Comparison of ENCODE assay signal across 30 mouse cellular contexts in the genomic region with DNA sequence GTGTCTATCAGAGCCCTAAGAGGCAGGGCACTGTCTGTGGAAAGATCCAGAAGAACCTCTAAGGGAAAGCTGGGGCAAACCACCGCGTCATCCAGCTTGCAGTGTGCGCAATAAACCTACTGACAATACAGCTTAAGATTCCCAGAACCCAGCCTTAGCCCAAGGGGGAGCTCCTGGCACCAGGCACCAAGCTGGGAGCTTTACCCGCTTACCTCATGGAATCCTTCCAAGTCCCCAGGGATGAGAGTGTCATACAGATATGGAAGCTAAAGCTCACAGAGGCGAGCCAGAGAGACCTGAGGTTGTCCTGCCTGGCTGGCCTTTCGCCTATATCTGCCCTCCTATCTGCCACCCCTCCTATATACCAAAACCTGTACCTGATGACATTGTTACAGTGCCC. TPM values are rescaled to one million over a fixed set of nuclear protein-coding genes. Genes with fewer than 3 reads are reported as not detected.
DNase-seq lines count a peak whose midpoint lies in the region; ATAC-seq and TF ChIP-seq lines count a peak whose summit lies in the region.
"Had no signal": no experiment of that assay in that cellular context is flagged by ENCODE, and none has a peak within 500 bp of the region (broad histone marks: within the 10 kb centered on the region; RNA-seq: fewer than 3 reads in every experiment).

No protein-coding gene starts in this region.

- TF ChIP-seq EP300 in heart, postnatal 0 days (IDR thresholded peaks at IDR 0.05; ENCODE audit: low read depth), result no peak

- ATAC-seq in intestine, embryonic 14.5 days (replicated peaks; ENCODE audit: low FRiP score, low TSS enrichment, low read depth), result no peak
- no peak for ATAC-seq in intestine, postnatal 0 days
- ATAC-seq in heart, postnatal 0 days (ENCODE audit: insufficient read depth, low read depth), result peak; percentile 22
- no peak for ATAC-seq in stomach, embryonic 16.5 days (ENCODE audit: insufficient read depth, low FRiP score)
- ATAC-seq in megakaryocyte, adult 5-6 weeks (ENCODE audit: poor library complexity, severe bottlenecking), result no peak
- ATAC-seq: forebrain, embryonic 16.5 days; lung, postnatal 0 days had no signal

- no peaks in the 10 kb centered on the region for H3K27me3 ChIP-seq in intestine, embryonic 14.5 days (replicated peaks; ENCODE audit: control insufficient read depth, insufficient read depth, low read length)
- no peaks in the 10 kb centered on the region for H3K27me3 ChIP-seq in intestine, postnatal 0 days (replicated peaks; ENCODE audit: control insufficient read depth, insufficient read depth, low read length)
- peaks cover 5% of the 10 kb centered on the region; the same call in 1 of the 2 replicates for H3K27me3 ChIP-seq in heart, embryonic 10.5 days (ENCODE audit: insufficient read depth, poor library complexity, severe bottlenecking)
- 0 out of 2 replicates have a peak, but pooled peaks cover 5% of the 10 kb centered on the region for H3K27me3 ChIP-seq in heart, postnatal 0 days (ENCODE audit: control insufficient read depth, insufficient read depth, low read length)
- H3K27me3 ChIP-seq in stomach, embryonic 16.5 days (ENCODE audit: control insufficient read depth, insufficient read depth, low read length), result no peaks in the 10 kb centered on the region
- H3K27me3 ChIP-seq: embryonic facial prominence, embryonic 13.5 days had no signal

- no peak for DNase-seq in intestine, embryonic 14.5 days (ENCODE audit: low spot score)
- DNase-seq in heart, embryonic 10.5 days (ENCODE audit: low spot score), result no peak
- peak; percentile 56 for DNase-seq in heart, postnatal 0 days (ENCODE audit: low spot score)
- no peak for DNase-seq in right cerebral cortex, adult 18-20 months
- no peak for DNase-seq in thymus, postnatal 4 days
- DNase-seq: adrenal gland, postnatal 25 days; cerebellum, adult 11-12 months; cerebellum, postnatal 14 days; kidney, adult 8-10 months; kidney, postnatal 14 days; left cerebral cortex, postnatal 4 days; liver; midbrain, embryonic 14.5 days; right cerebral cortex, postnatal 25 days; thymus, postnatal 36 days had no signal

- no peak overlapping the region for H3K9ac ChIP-seq in intestine, embryonic 14.5 days (ENCODE audit: low read length)
- H3K9ac ChIP-seq in intestine, postnatal 0 days (ENCODE audit: low read depth, low read length), result no peak overlapping the region
- peak overlapping the region; percentile 44; the same call in 1 of the 2 replicates for H3K9ac ChIP-seq in heart, postnatal 0 days (replicated peaks; ENCODE audit: low read depth, low read length)
- H3K9ac ChIP-seq in stomach, embryonic 16.5 days (ENCODE audit: low read length), result 0 out of 2 replicates have a peak overlapping the region, but pooled peaks have one; percentile 7
- H3K9ac ChIP-seq: embryonic facial prominence, embryonic 13.5 days; hindbrain, embryonic 14.5 days had no signal

- 79% methylated on average over 6 of the region's 6 CpGs for WGBS in intestine, embryonic 14.5 days
- 86% methylated on average over 6 of the region's 6 CpGs for WGBS in intestine, postnatal 0 days
- WGBS in heart, embryonic 10.5 days, result 64% methylated on average over 6 of the region's 6 CpGs
- 41% methylated on average over 6 of the region's 6 CpGs for WGBS in heart, postnatal 0 days
- WGBS in stomach, embryonic 16.5 days, result 80% methylated on average over 6 of the region's 6 CpGs

- H3K4me3 ChIP-seq in intestine, embryonic 14.5 days (ENCODE audit: low read depth, low read length), result no peak overlapping the region
- H3K4me3 ChIP-seq in intestine, postnatal 0 days (ENCODE audit: low read depth, low read length), result no peak overlapping the region
- H3K4me3 ChIP-seq in heart, embryonic 10.5 days, result 0 out of 2 replicates have a peak overlapping the region, but pooled peaks have one; percentile 1
- H3K4me3 ChIP-seq in heart, postnatal 0 days (ENCODE audit: low read depth, low read length), result no peak overlapping the region; the same call in 1 of the 2 replicates
- no peak overlapping the region for H3K4me3 ChIP-seq in stomach, embryonic 16.5 days (replicated peaks; ENCODE audit: low read length)
- H3K4me3 ChIP-seq: embryonic facial prominence, embryonic 13.5 days; left cerebral cortex, adult 2 months; myocyte had no signal

- no peak for TF ChIP-seq CTCF in intestine, postnatal 0 days (IDR thresholded peaks at IDR 0.05; ENCODE audit: low read depth)
- TF ChIP-seq CTCF in heart, postnatal 0 days (IDR thresholded peaks at IDR 0.05; ENCODE audit: low read depth), result no peak

- no peaks in the 10 kb centered on the region for H3K9me3 ChIP-seq in intestine, embryonic 14.5 days (ENCODE audit: control insufficient read depth, low read length)
- no peaks in the 10 kb centered on the region for H3K9me3 ChIP-seq in intestine, postnatal 0 days (ENCODE audit: control insufficient read depth)
- no peaks in the 10 kb centered on the region for H3K9me3 ChIP-seq in heart, embryonic 10.5 days
- no peaks in the 10 kb centered on the region for H3K9me3 ChIP-seq in heart, postnatal 0 days (replicated peaks; ENCODE audit: control insufficient read depth, low read length)
- H3K9me3 ChIP-seq in stomach, embryonic 16.5 days (replicated peaks; ENCODE audit: control insufficient read depth, low read length), result no peaks in the 10 kb centered on the region
- H3K9me3 ChIP-seq: embryonic facial prominence, embryonic 13.5 days had no signal

- H3K4me2 ChIP-seq in intestine, embryonic 14.5 days (ENCODE audit: low read length), result no peak overlapping the region
- H3K4me2 ChIP-seq in intestine, postnatal 0 days (replicated peaks; ENCODE audit: low read depth), result no peak overlapping the region
- no peak overlapping the region for H3K4me2 ChIP-seq in heart, postnatal 0 days (ENCODE audit: low read depth, low read length)
- H3K4me2 ChIP-seq in stomach, embryonic 16.5 days (ENCODE audit: low read depth, low read length), result no peak overlapping the region
- H3K4me2 ChIP-seq: embryonic facial prominence, embryonic 13.5 days; hindbrain, embryonic 14.5 days had no signal

- peak overlapping the region; percentile 40; the same call in 1 of the 2 replicates for H3K27ac ChIP-seq in intestine, embryonic 14.5 days (ENCODE audit: low read depth)
- H3K27ac ChIP-seq in intestine, postnatal 0 days (ENCODE audit: low read depth, low read length), result no peak overlapping the region
- H3K27ac ChIP-seq in heart, embryonic 10.5 days, result peak overlapping the region; percentile 78
- H3K27ac ChIP-seq in heart, postnatal 0 days (ENCODE audit: low read depth), result peak overlapping the region; percentile 93
- peak overlapping the region; percentile 66; the same call in 1 of the 2 replicates for H3K27ac ChIP-seq in stomach, embryonic 16.5 days (ENCODE audit: low read length)
- H3K27ac ChIP-seq: embryonic facial prominence, embryonic 13.5 days; hindbrain, embryonic 14.5 days; left cerebral cortex, adult 2 months had no signal

- H3K4me1 ChIP-seq in intestine, embryonic 14.5 days (replicated peaks; ENCODE audit: control insufficient read depth, insufficient read depth, low read length), result peaks cover 27% of the 10 kb centered on the region
- no peaks in the 10 kb centered on the region for H3K4me1 ChIP-seq in intestine, postnatal 0 days (replicated peaks; ENCODE audit: control insufficient read depth, insufficient read depth, low read length)
- H3K4me1 ChIP-seq in heart, embryonic 10.5 days, result peaks cover 58% of the 10 kb centered on the region
- H3K4me1 ChIP-seq in heart, postnatal 0 days (ENCODE audit: control insufficient read depth, insufficient read depth), result peaks cover 45% of the 10 kb centered on the region
- peaks cover 21% of the 10 kb centered on the region for H3K4me1 ChIP-seq in stomach, embryonic 16.5 days (ENCODE audit: control insufficient read depth, insufficient read depth, low read length)
- H3K4me1 ChIP-seq: embryonic facial prominence, embryonic 13.5 days had no signal

- no peaks in the 10 kb centered on the region for H3K36me3 ChIP-seq in intestine, embryonic 14.5 days (ENCODE audit: control insufficient read depth, insufficient read depth, low read length)
- peaks cover 14% of the 10 kb centered on the region; the same call in 1 of the 2 replicates for H3K36me3 ChIP-seq in intestine, postnatal 0 days (ENCODE audit: control insufficient read depth, insufficient read depth)
- H3K36me3 ChIP-seq in heart, embryonic 10.5 days, result peaks cover 59% of the 10 kb centered on the region
- H3K36me3 ChIP-seq in heart, postnatal 0 days (replicated peaks; ENCODE audit: control insufficient read depth, insufficient read depth, low read length), result peaks cover 59% of the 10 kb centered on the region
- no peaks in the 10 kb centered on the region for H3K36me3 ChIP-seq in stomach, embryonic 16.5 days (ENCODE audit: control insufficient read depth, insufficient read depth, low read length)
- H3K36me3 ChIP-seq: embryonic facial prominence, embryonic 13.5 days had no signal

RNA-seq across cellular contexts. Expression of gene 9230112D13Rik, which starts 21.0 kb away (rescaled TPM):
- polyA plus RNA-seq in intestine, embryonic 14.5 days (2014; fragmentation: Nextera tagmentation; extraction: Ambion mirVana), result not detected in 2 replicates
- not detected in 2 replicates for polyA plus RNA-seq in intestine, postnatal 0 days (2015; fragmentation: Nextera tagmentation; extraction: Ambion mirVana)
- polyA plus RNA-seq in heart, embryonic 10.5 days (2016; fragmentation: Nextera tagmentation; extraction: Ambion mirVana), result not detected in 2 replicates
- not detected in 2 replicates for total RNA-seq in heart, postnatal 0 days (2014; rRNA removed; ENCODE audit: low replicate concordance)
- not detected in 2 replicates for polyA plus RNA-seq in heart, postnatal 0 days (2015; fragmentation: Nextera tagmentation; extraction: Ambion mirVana)
- not detected in 2 replicates for polyA plus RNA-seq in stomach, embryonic 16.5 days (2015; fragmentation: Nextera tagmentation; extraction: Ambion mirVana)
- total RNA-seq in megakaryocyte, adult 5-6 weeks (2015), result not detected in 2 replicates
- not detected in 2 replicates for total RNA-seq in megakaryocyte, adult 5-6 weeks (2017)
- total RNA-seq: adrenal gland, postnatal 25 days; layer of hippocampus, adult 8-10 months; left cerebral cortex, adult 2 months; left cerebral cortex, postnatal 4 days; megakaryocyte progenitor cell, adult 5-6 weeks had no signal
- polyA plus RNA-seq: embryonic facial prominence, embryonic 13.5 days; forebrain, embryonic 16.5 days; hindbrain, embryonic 14.5 days; liver, embryonic 16.5 days; lung, postnatal 0 days; midbrain, embryonic 14.5 days; myocyte; neural tube, embryonic 14.5 days; testis, adult 2 months had no signal

RNA-seq across cellular contexts. Expression of gene Bmpr1a, which starts 40.5 kb away (rescaled TPM):
- 56.7 and 56.8 TPM in 2 replicates for polyA plus RNA-seq in intestine, embryonic 14.5 days (2014; fragmentation: Nextera tagmentation; extraction: Ambion mirVana)
- polyA plus RNA-seq in intestine, postnatal 0 days (2015; fragmentation: Nextera tagmentation; extraction: Ambion mirVana), result 18.8 and 19.3 TPM in 2 replicates
- 48.0 and 48.9 TPM in 2 replicates for polyA plus RNA-seq in heart, embryonic 10.5 days (2016; fragmentation: Nextera tagmentation; extraction: Ambion mirVana)
- 99.5 and 130 TPM in 2 replicates for total RNA-seq in heart, postnatal 0 days (2014; rRNA removed; ENCODE audit: low replicate concordance)
- 37.2 and 38.6 TPM in 2 replicates for polyA plus RNA-seq in heart, postnatal 0 days (2015; fragmentation: Nextera tagmentation; extraction: Ambion mirVana)
- polyA plus RNA-seq in stomach, embryonic 16.5 days (2015; fragmentation: Nextera tagmentation; extraction: Ambion mirVana), result 22.4 and 22.9 TPM in 2 replicates
- 2.5 and 3.2 TPM in 2 replicates for total RNA-seq in megakaryocyte, adult 5-6 weeks (2015)
- 2.3 and 2.6 TPM in 2 replicates for total RNA-seq in megakaryocyte, adult 5-6 weeks (2017)

RNA-seq across cellular contexts. Expression of gene Ldb3, which starts 44.9 kb away (rescaled TPM):
- 1.6 and 2.0 TPM in 2 replicates for polyA plus RNA-seq in intestine, embryonic 14.5 days (2014; fragmentation: Nextera tagmentation; extraction: Ambion mirVana)
- 15.2 and 16.2 TPM in 2 replicates for polyA plus RNA-seq in intestine, postnatal 0 days (2015; fragmentation: Nextera tagmentation; extraction: Ambion mirVana)
- 136 and 219 TPM in 2 replicates for polyA plus RNA-seq in heart, embryonic 10.5 days (2016; fragmentation: Nextera tagmentation; extraction: Ambion mirVana)
- 518 and 526 TPM in 2 replicates for total RNA-seq in heart, postnatal 0 days (2014; rRNA removed; ENCODE audit: low replicate concordance)
- 376 and 380 TPM in 2 replicates for polyA plus RNA-seq in heart, postnatal 0 days (2015; fragmentation: Nextera tagmentation; extraction: Ambion mirVana)
- 4.4 and 30.9 TPM in 2 replicates for polyA plus RNA-seq in stomach, embryonic 16.5 days (2015; fragmentation: Nextera tagmentation; extraction: Ambion mirVana)
- total RNA-seq in megakaryocyte, adult 5-6 weeks (2015), result not detected in 2 replicates
- total RNA-seq in megakaryocyte, adult 5-6 weeks (2017), result not detected in 2 replicates
- total RNA-seq: megakaryocyte progenitor cell, adult 5-6 weeks had no signal

RNA-seq across cellular contexts. Expression of gene Opn4, which starts 56.3 kb away (rescaled TPM):
- polyA plus RNA-seq in intestine, embryonic 14.5 days (2014; fragmentation: Nextera tagmentation; extraction: Ambion mirVana), result not detected in 2 replicates
- polyA plus RNA-seq in intestine, postnatal 0 days (2015; fragmentation: Nextera tagmentation; extraction: Ambion mirVana), result 0.26 and 0.69 TPM in 2 replicates
- 4.1 and 5.9 TPM in 2 replicates for polyA plus RNA-seq in heart, embryonic 10.5 days (2016; fragmentation: Nextera tagmentation; extraction: Ambion mirVana)
- total RNA-seq in heart, postnatal 0 days (2014; rRNA removed; ENCODE audit: low replicate concordance), result 5.9 and 8.6 TPM in 2 replicates
- polyA plus RNA-seq in heart, postnatal 0 days (2015; fragmentation: Nextera tagmentation; extraction: Ambion mirVana), result 8.4 and 8.7 TPM in 2 replicates
- 0.06 TPM in 1 of 2 replicates, not detected in the other for polyA plus RNA-seq in stomach, embryonic 16.5 days (2015; fragmentation: Nextera tagmentation; extraction: Ambion mirVana)
- total RNA-seq in megakaryocyte, adult 5-6 weeks (2015), result not detected in 2 replicates
- total RNA-seq in megakaryocyte, adult 5-6 weeks (2017), result not detected in 2 replicates
- total RNA-seq: adrenal gland, postnatal 25 days; layer of hippocampus, adult 8-10 months; left cerebral cortex, adult 2 months; left cerebral cortex, postnatal 4 days; megakaryocyte progenitor cell, adult 5-6 weeks had no signal
- polyA plus RNA-seq: embryonic facial prominence, embryonic 13.5 days; forebrain, embryonic 16.5 days; gonadal fat pad, adult 2 months; hindbrain, embryonic 14.5 days; midbrain, embryonic 14.5 days; neural tube, embryonic 14.5 days had no signal

Comparison
In these comparisons a context has a peak if more than half of its experiments do, and no peak if none do; other contexts are left out.
1. H3K9ac ChIP-seq: peak in heart, postnatal 0 days (single experiment) and stomach, embryonic 16.5 days (single experiment); none in intestine, embryonic 14.5 days (single experiment) and intestine, postnatal 0 days (single experiment).